Mouse (Mus musculus) lung, postnatal 0 days (tissue): ENCODE measurements around the gene Arhgef18.

Experiments used
- CTCF ChIP-seq: IDR thresholded peaks from 2 replicates; pipeline ENCODE4 v1.5.1; 2016; ENCODE audit warnings: antibody characterized with exemption, mild to moderate bottlenecking
- EP300 ChIP-seq: IDR thresholded peaks from 2 replicates; pipeline ENCODE4 v1.6.1; 2016; ENCODE audit warnings: antibody characterized with exemption, mild to moderate bottlenecking, control low read depth

DNA sequence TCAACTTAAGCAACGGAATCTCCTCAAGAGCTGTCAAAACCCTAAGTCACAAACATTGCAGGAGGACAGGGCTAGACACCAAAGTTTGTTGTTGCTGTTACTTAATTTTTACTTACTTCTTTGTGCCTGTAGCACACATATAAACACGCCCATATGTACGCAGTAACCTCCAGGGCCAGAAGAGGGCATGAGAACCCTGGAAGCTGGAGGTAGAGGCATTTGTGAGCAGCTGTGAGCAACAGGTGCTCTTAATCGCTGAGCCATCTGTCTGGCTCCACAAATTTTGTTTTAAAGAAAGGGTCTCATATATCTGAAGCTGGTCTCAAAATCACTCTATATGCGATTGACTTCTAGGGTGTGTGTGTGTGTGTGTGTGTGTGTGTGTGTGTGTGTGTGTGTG is 71.5 kb downstream of the Arhgef18 start:
- TF ChIP-seq EP300 = no peak
- TF ChIP-seq CTCF = peak; percentile 73
